Mouse (Mus musculus) urinary bladder, adult 2 months (tissue): Measurements from ENCODE around the gene Scn4a. TPM values are rescaled to one million over a fixed set of nuclear protein-coding genes. Genes with fewer than 3 reads are reported as not detected.
"Not testable (repeated sequence)": the region's sequence is repeated elsewhere in the genome, so short reads cannot be mapped to it uniquely, and the experiment has no call there.

Experiments
- DNase-seq: peaks from one replicate; pipeline ENCODE4 v3.0.0; 2022; ENCODE audit warnings: low spot score
- polyA plus RNA-seq: library from polyadenylated mRNA; depleted of rRNA; stranded (reverse); fragments of >200 nt; gene quantifications from 2 replicates; pipeline ENCODE4 v1.2.3, GENCODE M21; 2012

The Scn4a gene
- polyA plus RNA-seq, 1 experiment = 0.10 TPM

DNA sequence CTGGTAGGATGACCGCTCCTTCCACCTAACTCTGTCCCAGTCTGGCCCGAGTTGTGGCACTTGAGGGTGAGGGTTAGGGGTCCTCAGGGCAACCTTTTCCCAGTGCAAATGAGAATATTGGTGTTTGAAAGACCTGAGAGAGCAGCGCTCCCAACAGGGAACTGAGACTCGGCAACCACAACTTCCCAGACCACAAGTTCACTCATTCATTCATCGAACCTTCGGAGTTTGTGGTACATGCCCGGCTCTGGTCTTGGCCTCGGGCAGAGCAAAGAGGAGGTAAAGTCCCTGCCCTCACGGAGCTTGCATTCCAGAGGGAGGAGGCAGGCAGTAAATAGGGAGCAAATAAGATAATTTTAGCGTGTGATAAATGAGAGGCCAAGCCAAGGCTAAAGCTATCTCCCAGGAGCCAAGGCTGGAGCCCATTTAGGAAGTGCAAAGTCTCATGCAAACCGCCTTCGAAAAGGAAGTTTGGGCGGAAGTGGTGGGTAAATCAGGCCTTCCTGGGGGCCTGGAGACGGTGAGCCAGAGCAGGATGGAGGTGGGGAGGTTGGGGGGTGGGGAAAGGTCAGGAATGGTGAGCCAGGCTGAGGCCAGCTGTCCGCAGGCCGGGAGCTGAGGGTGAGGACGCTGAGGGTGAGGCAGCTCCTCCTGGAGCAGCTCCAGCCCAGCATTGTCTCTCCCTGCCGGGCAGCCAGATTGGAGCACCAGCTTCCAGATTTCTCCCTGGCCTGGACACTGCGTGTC, 2.5 kb upstream of the Scn4a start:
- DNase-seq = no peak

DNA sequence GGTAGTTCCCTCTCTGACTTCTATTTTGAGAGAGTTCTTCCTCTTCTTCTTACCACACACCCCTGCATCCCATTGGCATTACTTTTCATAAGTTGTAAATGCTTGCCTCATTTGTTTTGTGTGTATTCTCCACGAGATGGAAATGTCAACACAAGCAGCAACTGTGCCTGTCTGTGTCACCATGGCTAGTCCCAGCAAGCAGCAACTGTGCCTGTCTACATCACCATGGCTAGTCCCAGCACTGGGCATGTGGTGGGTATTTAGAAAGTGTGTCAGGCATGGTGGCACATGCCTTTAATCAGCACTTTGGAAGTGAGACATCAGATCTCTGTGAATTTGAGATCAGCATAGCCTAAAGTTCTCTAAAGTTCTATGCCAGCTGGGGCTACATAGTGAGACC, 1.1 kb upstream of the Scn4a start:
- DNase-seq = no peak

DNA sequence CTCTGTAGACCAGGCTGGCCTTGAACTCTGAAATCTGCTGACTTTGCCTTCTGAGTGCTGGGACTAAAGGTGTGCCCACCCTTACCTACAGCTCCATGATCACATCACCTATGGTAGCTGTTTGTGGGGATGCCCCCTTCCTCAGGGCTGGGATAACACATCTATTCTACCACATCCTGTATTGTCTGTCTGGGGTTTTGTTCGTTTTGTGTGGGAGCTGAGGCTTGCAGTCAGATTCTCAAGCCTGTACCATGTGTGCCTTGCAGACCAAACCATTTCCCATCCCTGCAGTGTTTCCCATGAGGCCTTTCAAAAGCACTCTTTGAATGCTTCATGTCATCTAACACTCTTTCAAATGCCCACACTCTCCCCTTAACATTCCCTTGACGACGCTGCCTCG, 1.1 kb downstream of the Scn4a start:
- DNase-seq = no peak

DNA sequence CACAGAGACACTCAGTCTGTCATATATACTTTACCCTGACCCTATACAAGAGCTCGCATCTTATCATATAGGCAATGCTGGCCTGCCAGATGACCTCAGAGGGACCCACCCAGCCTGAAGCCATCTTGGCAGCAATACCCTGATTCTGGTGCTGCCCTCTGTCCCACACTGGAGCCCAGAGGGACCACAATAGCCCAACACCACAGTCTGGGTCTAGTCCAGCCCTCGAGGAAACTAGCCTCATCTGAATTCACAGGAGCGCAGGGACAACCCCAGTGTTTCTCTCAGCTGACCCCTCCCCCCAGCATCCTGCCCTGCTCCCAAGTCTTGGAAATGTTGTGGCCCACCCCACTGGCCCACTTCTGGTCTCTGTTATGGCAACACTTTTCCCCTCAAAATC, 1.8 kb downstream of the Scn4a start:
- no peak for DNase-seq

DNA sequence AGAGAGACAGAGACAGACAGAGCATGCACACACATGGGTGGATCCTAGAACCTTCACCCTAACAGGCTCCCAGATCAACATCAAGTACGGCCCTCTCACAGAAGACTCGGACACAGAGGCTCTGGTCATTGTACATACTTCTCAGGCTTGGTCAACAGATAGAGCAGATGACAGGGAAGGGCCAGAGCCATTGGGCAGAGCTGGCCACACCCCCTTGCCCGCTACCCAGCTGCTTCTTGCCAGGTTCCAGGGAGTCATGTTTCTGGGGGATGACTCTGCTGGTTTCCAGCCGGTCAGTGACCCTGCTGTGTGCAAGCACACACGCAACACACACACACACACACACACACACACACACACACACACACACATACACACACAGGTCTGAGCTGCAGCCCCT, 2.2 kb downstream of the Scn4a start:
- DNase-seq = no peak

DNA sequence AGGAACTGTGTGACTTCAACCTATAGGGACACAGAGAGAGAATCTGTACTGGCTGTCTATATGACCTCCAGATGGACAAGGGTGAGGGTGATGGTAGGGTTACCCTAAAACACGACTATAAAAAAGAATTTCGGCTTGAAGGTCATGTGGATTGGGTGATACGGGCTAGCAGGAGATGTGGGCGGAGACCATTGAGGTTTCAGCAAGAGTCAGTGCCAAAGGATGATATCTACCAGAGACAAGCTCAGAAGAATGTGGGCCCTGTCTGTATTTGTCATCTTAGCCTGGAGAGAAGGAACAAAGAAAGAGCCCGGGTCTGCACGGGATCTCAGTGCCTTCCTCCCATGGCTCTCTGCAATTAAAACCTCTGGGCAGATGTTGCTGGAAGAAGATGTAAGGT, 3.3 kb downstream of the Scn4a start:
- no peak for DNase-seq

DNA sequence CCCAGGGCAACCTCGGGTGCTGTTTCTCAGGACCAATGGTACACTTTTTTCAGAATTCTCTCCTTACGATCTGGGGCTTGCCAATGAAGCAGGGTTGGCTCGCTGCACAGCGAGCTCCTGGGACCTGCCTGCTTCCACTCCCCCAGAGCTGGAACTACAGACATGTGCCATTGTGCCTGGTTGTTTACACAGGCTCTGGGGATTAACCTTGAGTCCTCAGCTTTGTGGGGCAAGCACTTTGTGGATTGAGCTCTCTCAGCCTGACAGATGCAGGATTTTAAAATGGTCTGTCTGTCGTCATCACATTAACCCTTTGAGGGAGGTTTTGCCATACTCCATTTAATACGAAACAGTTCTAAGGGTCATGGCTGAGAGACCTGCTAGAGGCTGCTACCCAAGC, 8.2 kb downstream of the Scn4a start:
- no peak for DNase-seq

DNA sequence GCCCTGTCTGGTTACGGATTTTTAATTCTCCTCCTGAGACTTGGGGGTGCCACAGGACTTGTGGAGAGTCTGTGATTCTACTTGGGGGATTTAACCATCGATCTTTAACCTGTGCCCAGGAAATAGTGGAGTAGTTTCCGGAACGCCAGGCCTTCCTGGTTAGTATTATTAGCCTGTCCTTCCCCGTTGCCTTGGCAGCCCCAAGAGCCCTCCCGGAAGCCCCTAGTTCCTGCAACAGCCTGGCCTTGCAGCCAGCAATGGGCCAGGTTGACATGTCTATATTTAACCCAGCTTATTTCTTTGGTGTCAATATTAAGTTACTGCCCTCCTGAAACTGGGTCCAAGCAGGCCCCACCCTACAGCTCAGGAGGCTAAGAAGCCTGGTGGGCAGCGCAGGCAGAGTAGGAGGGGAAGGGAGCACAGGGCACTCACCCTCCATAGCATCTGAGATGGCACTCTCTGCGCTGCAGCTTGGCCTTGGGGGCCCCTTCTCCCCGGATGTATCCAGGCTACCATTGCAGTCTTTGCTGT, 12.0 kb downstream of the Scn4a start:
- no peak for DNase-seq

DNA sequence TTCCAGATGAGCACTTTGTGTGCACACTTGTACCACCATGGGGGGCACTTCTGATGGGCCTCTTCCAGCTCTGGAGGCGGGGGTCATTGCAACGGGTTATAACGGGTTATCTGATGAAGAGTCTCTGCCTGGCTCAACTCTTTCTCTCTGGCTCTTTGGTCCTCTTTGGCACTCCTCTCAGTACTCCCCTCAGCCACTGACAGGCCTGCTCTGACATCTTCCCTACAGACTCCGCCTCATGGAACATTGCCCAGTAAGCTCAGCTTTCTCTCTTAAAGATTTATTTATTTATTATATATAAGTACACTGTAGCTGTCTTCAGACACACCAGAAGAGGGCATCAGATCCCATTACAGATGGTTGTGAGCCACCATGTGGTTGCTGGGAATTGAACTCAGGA, 13.8 kb downstream of the Scn4a start:
- not testable (repeated sequence) for DNase-seq

DNA sequence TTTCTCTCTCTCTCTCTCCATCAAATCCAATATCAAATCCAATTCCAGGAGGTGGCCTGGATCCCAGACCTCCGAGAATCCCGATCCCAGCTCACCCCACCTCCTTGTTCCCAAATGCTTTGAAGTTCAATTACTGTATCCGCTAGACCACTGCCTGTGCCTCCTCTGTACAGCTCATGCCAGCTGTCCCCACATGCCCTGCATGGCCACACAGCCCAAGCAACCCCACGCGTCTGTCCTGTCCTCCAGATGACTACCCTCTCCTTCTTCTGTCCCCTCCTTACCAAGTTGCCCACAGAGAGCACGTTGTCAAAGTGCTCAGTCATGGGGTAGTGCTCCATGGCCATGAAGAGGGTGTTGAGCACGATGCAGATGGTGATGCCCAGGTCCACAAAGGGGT, 14.2 kb downstream of the Scn4a start:
- DNase-seq = no peak

DNA sequence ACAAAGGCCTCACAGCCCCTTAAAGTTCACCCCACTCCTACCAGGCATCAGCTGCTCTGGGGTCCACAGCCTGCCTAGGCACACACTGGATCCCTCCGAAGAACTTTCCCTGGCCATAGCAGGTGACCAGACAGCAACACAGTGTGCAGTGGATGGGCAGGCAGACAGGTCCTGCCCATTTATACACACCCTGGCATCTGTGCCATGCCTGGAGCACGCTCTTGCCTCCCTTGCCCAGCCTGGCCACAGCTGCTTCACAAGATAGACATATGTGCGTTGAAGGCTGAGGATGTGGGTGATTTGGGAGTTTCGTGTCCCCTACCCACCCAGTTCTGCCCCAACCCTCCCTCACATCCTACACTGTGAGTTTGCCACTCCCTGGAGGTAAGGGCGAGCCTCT, 15.1 kb downstream of the Scn4a start:
- DNase-seq = no peak

DNA sequence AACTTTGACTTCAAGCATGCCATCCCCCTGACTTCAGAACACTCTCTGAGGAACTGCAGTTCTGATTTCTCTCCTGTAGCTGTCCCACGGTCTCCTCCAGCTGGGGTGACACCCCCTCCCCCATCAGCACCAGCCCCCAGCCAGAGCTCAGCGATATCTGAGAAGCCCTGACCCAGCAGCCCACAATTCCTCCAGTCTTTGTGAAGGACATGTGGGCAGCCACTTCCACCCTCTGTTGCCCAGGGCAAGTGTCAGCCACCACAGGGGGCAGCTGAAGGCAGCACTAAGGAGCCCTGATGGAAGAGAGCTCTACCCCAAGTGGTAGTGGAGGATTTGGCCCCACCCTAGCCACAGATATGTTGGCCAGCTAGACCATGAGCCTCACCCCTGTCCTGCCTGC, 19.0 kb downstream of the Scn4a start:
- no peak for DNase-seq

DNA sequence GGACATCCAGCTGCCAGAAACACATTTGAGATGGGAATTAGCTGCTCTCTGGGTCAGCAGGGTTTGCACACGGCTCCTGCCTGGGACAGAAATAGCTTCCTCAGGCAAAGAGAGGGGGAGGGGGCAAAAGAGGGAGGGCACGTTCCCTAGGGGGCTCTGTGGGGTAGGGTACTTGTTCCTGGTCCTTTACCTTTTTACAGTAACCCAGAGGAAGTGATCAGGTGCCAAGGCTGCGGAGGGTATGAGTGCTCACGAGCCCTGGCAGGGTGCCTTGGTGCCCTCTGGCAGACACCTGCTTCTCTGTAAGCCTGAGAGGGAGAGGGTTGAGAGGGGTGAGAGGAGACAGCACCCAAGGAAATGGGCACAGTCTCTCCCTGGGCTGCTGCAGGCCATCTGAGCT, 20.6 kb downstream of the Scn4a start:
- no peak for DNase-seq

DNA sequence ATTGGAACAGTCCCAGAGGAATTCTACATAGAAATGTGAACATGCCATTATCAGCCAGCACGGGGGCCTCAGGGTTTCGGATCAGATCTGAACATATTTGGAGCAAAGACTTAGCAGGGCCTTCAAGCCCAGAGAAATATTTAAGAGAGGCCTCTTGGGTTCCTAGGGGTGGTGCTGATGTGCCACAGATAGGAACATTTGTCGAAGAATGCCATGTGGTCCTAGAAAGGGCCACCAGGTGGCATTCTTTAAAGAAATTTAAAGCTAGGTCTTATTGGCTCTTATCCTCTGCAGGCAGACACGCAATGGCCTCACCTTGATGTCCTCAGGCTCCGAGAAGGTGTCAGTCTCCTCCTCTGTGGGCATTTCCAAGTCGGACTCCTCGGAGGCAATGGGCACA, 23.4 kb downstream of the Scn4a start:
- DNase-seq = no peak

DNA sequence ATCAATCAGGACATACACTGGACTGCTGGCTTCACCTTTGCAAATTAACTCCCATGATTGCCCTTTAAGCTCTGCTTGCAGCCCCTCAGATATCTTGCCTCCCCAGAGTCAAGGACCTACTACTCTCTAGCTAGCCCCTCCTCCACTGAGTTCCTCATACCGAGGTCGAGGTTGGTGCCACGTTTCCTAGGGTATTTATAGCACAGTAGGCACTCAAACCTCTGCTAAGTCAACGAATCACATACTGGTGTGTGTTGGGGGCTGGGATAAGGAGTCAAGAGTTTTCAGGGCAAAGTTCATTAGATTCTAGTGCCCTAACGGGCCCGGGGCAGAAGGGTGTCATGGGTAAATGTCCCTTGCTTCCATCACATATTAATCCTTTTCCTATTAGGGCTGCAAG, 24.0 kb downstream of the Scn4a start:
- DNase-seq = no peak

DNA sequence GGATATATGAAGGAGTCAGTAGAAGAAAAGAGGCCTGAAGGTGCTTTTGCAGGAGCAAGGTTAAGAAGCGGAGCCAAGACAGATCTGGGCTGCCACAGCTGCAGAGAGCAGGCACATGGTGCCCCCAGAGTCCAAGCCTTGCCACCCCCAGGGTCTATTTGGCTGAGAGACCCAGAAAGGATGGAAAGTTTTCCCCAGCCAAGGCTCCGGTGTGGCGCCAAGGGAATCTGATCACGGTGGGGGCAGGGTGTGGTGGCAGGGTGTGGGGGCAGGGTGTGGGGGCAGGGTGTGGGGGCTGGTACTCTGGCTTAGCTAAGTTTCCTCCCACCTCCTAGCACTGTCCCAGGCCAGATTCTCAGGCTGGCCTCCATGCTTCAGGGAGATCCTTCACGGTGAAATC, 24.6 kb downstream of the Scn4a start:
- DNase-seq = no peak

DNA sequence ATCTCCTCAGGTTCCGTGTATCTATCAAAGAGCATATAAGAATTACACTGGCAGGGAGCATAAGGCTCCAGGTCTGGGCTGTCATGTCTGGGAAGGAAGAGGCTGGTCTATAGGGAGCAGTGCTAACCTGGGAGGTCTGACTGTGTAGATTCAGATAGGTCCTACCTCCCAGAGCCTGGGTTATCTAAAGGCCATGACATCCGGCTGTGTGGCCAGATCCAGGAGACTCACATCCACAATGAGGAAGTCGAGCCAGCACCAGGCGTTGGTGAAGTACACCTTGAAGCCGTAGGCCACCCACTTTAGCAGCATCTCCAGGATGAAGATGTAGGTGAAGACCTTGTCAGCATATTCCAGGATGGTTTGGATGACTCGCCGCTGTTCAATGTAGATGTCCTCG, 26.6 kb downstream of the Scn4a start:
- no peak for DNase-seq

DNA sequence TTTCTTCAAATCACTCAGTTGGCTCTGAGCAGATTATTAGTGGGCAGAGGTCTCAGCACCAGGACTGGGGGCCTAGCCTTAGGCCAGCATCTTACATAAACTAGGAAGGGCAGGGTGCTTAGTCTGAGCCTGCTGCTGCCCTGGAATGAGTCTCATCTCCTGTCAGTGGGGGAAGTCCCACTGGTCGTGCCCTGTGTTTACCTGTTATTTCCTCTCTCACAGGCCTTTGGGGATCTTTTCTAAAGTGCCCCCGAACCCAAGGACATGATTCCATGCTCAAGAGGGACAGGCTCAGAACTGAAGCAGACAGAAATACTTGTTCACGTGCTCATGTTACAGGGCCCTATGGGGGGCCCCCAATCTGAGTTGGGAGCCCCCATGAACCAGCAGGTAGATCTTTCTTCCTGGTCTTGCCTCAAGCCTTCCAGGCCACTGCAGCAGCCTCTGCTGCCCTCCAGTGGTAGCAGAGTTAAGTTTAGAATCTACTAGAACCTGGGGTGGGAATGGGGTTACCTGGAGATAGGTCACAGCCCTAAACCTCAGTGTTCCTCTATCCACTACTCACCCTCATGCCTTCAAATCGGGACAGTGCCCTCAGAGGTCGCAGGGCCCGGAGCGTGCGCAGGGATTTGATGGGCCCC, 27.4 kb downstream of the Scn4a start:
- DNase-seq = no peak

DNA sequence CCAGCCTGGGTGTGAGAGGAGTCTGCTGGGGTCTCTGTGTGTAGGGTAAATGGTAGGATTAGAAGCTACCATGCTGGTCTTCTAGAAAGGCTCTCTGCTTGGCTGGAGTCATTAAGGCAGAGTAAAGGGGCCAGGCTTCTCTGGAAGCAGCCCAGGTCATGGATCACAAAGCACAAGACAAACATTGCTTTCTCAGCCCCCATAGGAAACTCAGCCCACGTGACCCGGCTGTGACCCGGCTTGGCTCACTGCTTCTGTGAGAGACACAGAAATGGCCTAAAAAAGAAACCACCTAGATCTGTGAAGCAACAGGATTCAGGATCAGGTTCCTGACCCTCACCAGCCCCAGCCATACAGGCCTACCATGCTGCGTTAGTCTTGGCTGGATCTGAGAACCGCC, 28.2 kb downstream of the Scn4a start:
- DNase-seq = no peak

DNA sequence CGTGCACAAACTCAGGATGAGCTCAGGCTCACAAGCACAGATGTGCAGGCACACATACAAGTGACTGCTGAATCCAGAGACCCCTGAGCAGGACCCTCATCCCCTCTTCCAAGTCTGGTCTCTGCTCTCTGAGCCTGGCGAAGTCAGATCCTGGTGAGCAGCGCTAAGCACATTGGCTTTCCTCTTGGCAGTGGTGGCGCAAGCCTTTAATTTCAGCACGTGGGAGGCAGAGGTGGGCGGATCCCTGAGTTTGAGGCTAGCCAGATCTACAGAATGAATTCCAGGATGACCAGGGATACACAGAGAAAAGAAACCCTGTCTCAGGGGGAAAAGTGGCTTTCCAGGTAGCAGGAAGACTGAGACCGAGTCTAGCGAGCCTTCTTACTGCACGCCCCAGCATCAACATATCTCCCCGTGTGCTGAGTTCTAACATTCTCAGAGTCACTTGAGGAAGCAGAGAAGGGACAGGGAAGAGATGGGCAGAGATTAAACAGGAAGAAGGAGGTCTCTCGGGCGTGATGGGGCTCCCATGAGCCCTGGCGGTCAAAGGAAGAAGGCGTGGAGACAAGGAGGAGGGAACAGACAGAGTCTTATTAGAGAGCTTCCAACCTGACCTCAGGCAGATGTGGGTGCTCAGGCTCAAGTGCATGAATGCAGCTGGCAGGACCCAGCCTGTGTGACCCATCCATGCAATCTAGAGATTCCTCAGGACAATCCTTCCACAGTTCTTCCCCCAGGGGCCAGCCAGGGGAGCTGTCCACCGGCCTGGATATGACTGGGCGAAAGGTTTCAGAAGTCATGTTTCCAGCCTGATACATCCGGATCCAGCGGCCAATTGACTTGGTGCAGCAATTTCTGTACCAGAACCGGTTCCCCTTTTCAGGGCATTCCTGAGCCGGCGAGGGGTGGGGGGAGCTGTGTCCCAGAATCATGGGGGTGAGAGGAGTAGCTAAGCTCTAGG, 34.4 kb downstream of the Scn4a start:
- DNase-seq = no peak

DNA sequence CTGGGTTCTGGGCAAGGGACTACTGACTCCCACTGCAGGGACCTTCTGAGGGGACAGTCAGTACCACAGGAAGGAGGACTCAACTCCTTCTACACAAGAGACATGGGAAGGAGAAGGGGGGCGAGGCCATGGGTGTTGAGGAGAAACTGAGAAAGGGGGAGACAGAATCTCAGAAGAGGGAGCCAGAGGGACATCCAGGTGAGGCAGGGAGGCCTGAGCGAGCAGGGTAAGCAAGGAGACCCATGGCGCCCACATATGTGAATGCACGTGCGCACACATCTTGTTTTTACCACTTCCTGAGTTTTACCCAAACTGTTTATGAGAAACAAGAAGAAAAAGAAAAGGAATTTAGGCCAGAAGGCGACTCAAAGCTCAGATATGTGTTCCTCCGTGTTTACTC, 35.3 kb downstream of the Scn4a start:
- no peak for DNase-seq

DNA sequence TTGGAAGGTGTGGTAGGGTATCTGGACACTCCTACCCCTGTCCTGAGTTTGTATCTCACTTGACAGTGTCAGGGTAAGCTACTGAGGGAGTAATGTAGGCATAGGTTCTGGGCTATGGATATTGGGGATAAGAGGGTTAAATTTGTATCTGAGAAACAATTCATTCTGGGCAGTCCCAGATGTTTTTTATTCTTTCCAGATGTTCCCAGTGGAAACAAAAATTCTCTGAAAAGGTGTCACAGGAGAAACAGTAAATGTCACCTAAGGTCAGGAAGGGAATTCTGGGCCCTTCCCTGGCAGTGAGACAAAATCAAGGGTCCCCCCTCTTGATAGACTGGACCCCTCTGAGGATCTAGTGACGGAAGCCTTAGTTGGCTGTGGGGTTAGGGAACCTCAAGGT, 36.7 kb downstream of the Scn4a start:
- DNase-seq = no peak
